Mouse (Mus musculus): ENCODE measurements around the gene Insc.
"Not testable (repeated sequence)": the region's sequence is repeated elsewhere in the genome, so short reads cannot be mapped to it uniquely, and the experiment has no call there.

Gene Insc

GRCm38 (mm10) chr7:114743022-114743780 lies at the start of gene Insc:
Insc (plus strand) TSS chr7:114743694.
- no peak for DNase-seq (ENCODE audit: low read depth, low spot score)

- no peak for DNase-seq (ENCODE audit: low read depth, low spot score)
Measured at GRCm38 (mm10) chr7:114700871-114701270, 42.6 kb upstream of the Insc start.

GRCm38 (mm10) chr7:114706716-114707115 lies 36.8 kb upstream of the Insc start:
- no peak for DNase-seq (ENCODE audit: low read depth, low spot score)

GRCm38 (mm10) chr7:114707398-114707797 lies 36.1 kb upstream of the Insc start:
- no peak for DNase-seq (ENCODE audit: low read depth, low spot score)

- DNase-seq (ENCODE audit: low read depth, low spot score), result no peak
Measured at GRCm38 (mm10) chr7:114710419-114710818, 33.1 kb upstream of the Insc start.

- no peak for DNase-seq (ENCODE audit: low read depth, low spot score)
Measured at GRCm38 (mm10) chr7:114712523-114712922, 31.0 kb upstream of the Insc start.

GRCm38 (mm10) chr7:114718300-114718699 lies 25.2 kb upstream of the Insc start, which contains the start of gene Calcb:
Calcb (plus strand) TSS chr7:114718643.
- DNase-seq (ENCODE audit: low read depth, low spot score), result no peak

GRCm38 (mm10) chr7:114719381-114720131 lies 23.9 kb upstream of the Insc start:
- DNase-seq (ENCODE audit: low read depth, low spot score), result no peak

- DNase-seq (ENCODE audit: low read depth, low spot score), result not testable (repeated sequence)
Measured at GRCm38 (mm10) chr7:114729696-114730095, 13.8 kb upstream of the Insc start.

- DNase-seq (ENCODE audit: low read depth, low spot score), result no peak
Measured at GRCm38 (mm10) chr7:114731175-114731574, 12.3 kb upstream of the Insc start.

- not testable (repeated sequence) for DNase-seq (ENCODE audit: low read depth, low spot score)
Measured at GRCm38 (mm10) chr7:114731700-114732099, 11.8 kb upstream of the Insc start.

GRCm38 (mm10) chr7:114736256-114736655 lies 7.2 kb upstream of the Insc start:
- DNase-seq (ENCODE audit: low read depth, low spot score), result no peak

- no peak for DNase-seq (ENCODE audit: low read depth, low spot score)
Measured at GRCm38 (mm10) chr7:114738166-114738565, 5.3 kb upstream of the Insc start.

- no peak for DNase-seq (ENCODE audit: low read depth, low spot score)
Measured at GRCm38 (mm10) chr7:114740360-114741165, 2.9 kb upstream of the Insc start.

- DNase-seq (ENCODE audit: low read depth, low spot score), result no peak
Measured at GRCm38 (mm10) chr7:114744639-114745245, 1.2 kb downstream of the Insc start.

GRCm38 (mm10) chr7:114745481-114746271 lies 2.2 kb downstream of the Insc start:
- DNase-seq (ENCODE audit: low read depth, low spot score), result no peak

GRCm38 (mm10) chr7:114747596-114747995 lies 4.1 kb downstream of the Insc start:
- no peak for DNase-seq (ENCODE audit: low read depth, low spot score)

GRCm38 (mm10) chr7:114748239-114748638 lies 4.7 kb downstream of the Insc start:
- DNase-seq (ENCODE audit: low read depth, low spot score), result no peak

- no peak for DNase-seq (ENCODE audit: low read depth, low spot score)
Measured at GRCm38 (mm10) chr7:114753471-114753870, 10.0 kb downstream of the Insc start.

GRCm38 (mm10) chr7:114754196-114754595 lies 10.7 kb downstream of the Insc start:
- no peak for DNase-seq (ENCODE audit: low read depth, low spot score)

GRCm38 (mm10) chr7:114754626-114755025 lies 11.1 kb downstream of the Insc start:
- no peak for DNase-seq (ENCODE audit: low read depth, low spot score)
